Mouse (Mus musculus): ENCODE measurements around the gene Slc25a47. TPM values are rescaled to one million over a fixed set of nuclear protein-coding genes. Genes with fewer than 3 reads are reported as not detected.

Gene Slc25a47
- total and polyA plus RNA-seq, 2 experiments from 2014 or later: 10.9 to 12.3 TPM

DNA sequence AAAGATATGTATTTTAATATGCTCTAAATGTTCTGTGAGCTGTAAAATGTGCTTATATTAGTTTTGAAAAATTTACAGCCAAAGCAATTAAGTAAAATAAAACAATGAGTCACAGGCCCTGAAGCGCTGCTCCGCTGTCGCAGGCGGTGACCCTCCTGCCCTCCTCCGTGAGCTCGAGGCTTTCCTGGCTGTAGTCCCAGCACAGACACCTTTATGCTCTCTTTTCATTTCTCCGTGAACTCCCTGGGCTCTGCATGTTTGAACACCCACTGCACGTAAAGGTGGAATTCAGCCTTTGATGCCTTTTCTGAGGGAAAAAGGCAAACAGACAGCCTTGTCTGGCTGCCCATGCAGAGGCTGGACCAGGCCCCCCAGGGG is 68.4 kb downstream of the Slc25a47 start:
- no peak for TF ChIP-seq CTCF (IDR thresholded peaks at IDR 0.05; ENCODE audit: low read depth)
- ATAC-seq: no peak
- no peak overlapping the region for H3K9ac ChIP-seq
- H3K27me3 ChIP-seq (ENCODE audit: insufficient read depth, low read length): no peaks in the 10 kb centered on the region
- WGBS: 33% methylated on average over 8 of the region's 8 CpGs
- H3K36me3 ChIP-seq (ENCODE audit: insufficient read depth): peaks cover 5% of the 10 kb centered on the region; the same call in 1 of the 2 replicates
- no peak for DNase-seq
- H3K4me2 ChIP-seq (ENCODE audit: low read depth): no peak overlapping the region
- H3K4me3 ChIP-seq (ENCODE audit: low read depth, low read length): no peak overlapping the region
- no peaks in the 10 kb centered on the region for H3K9me3 ChIP-seq (ENCODE audit: low read length)
- 0 out of 2 replicates have a peak, but pooled peaks cover 8% of the 10 kb centered on the region for H3K4me1 ChIP-seq (ENCODE audit: insufficient read depth)
- no peak overlapping the region for H3K27ac ChIP-seq (ENCODE audit: low read depth, low read length)

DNA sequence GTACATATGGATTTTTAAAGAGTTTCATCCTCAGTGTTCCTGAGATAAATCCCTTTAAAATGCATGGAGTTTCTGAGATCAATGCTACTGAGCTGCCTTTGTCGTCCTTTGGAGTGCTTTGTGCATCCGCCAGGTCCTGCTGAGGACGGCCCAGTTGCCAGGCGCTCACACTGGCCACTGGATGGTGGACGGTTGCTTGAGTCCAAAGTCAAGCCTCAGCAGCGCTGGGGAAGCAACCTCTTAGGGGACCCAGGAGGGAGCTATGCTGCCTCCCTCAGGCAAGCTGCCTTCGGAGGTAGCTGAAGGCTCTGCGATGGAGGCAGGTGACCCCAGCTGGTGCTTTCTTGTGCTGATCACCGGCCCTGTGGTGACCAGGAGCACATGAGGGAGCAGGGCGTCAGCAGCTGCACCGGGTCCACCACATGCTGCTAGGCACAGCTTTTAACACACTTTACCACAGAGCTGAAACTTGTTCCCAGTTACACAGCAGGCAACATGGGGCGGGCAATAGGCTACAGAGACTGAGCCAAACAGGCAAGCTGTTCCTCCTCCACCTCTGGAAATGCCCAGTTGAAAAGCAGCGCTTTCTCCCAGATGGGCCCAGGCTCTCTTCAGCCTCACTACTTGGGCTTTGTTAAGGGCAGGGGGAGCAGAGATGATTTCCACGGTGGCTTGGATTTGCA is 69.9 kb downstream of the Slc25a47 start:
- 0 out of 2 replicates have a peak, but pooled peaks cover 8% of the 10 kb centered on the region for H3K4me1 ChIP-seq (ENCODE audit: insufficient read depth)
- no peak for ATAC-seq
- TF ChIP-seq CTCF (IDR thresholded peaks at IDR 0.05; ENCODE audit: low read depth): no peak
- DNase-seq: no peak
- H3K27ac ChIP-seq (ENCODE audit: low read depth, low read length): no peak overlapping the region
- no peaks in the 10 kb centered on the region for H3K36me3 ChIP-seq (ENCODE audit: insufficient read depth)
- no peaks in the 10 kb centered on the region for H3K9me3 ChIP-seq (ENCODE audit: low read length)
- no peak overlapping the region for H3K4me3 ChIP-seq (ENCODE audit: low read depth, low read length)
- H3K4me2 ChIP-seq (ENCODE audit: low read depth): no peak overlapping the region
- H3K27me3 ChIP-seq (ENCODE audit: insufficient read depth, low read length): no peaks in the 10 kb centered on the region
- 33% methylated on average over 14 of the region's 14 CpGs for WGBS
- no peak overlapping the region; the same call in 1 of the 2 replicates for H3K9ac ChIP-seq

DNA sequence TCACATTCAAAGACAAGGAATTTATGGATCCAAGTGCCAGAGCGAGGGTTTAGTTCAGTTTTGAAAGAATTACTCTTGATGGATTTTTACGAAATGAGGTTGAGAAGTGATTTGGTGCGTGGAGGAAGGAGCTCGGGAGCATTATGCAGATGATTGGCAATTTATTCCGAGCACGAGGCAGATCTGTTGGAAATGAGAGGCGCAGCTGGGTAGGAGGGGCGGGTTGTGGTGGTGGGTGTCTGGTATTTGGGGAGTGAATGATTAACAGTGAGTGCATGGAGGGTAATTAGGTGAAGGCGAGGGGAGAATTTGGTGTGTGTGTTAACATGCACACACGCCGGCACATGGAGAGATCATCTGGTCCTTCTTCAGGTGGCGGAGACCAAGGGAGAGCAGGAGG is 70.6 kb downstream of the Slc25a47 start:
- Histone ChIP-seq H3K4me1 (ENCODE audit: insufficient read depth) (0 out of 2 replicates have a peak, but pooled peaks cover 8% of the 10 kb centered on the region), H3K4me2 (ENCODE audit: low read depth) (no peak overlapping the region; the same call in 1 of the 2 replicates), H3K4me3 (ENCODE audit: low read depth, low read length) (no peak overlapping the region), H3K36me3 (ENCODE audit: insufficient read depth) (no peaks in the 10 kb centered on the region), H3K9me3 (ENCODE audit: low read length) (no peaks in the 10 kb centered on the region), H3K27me3 (ENCODE audit: insufficient read depth, low read length) (no peaks in the 10 kb centered on the region), H3K9ac (no peak overlapping the region), H3K27ac (ENCODE audit: low read depth, low read length) (no peak overlapping the region)
- WGBS: 42% methylated on average over 12 of the region's 12 CpGs
- DNase-seq: no peak
- no peak for TF ChIP-seq CTCF (IDR thresholded peaks at IDR 0.05; ENCODE audit: low read depth)
- ATAC-seq: peak; percentile 16; the same call in 1 of the 2 replicates

MicroRNA genes within 50 kb of the gene (microRNA counts, 519-probe panel; counts per million panel counts)
- not detected for microRNA mmu-miR-345-3p
- microRNA mmu-miR-345-5p: 4,057 counts per million, percentile 47 among the panel's probes with 10 or more counts

Small RNA genes within 50 kb of the gene (microRNA-seq; reads per million reads assigned to microRNA genes)
- 113 to 156 reads per million in 2 experiments for gene Mir345

Other genes with a start within 250 kb of the Slc25a47 start
- gene Degs2, start 133.7 kb upstream of the Slc25a47 start, total RNA-seq (2014; rRNA removed): 0.15 TPM in 1 of 2 replicates, not detected in the other
- gene Degs2, start 133.7 kb upstream of the Slc25a47 start, polyA plus RNA-seq (2015; fragmentation: Nextera tagmentation; extraction: Ambion mirVana): 0.50 and 0.88 TPM in 2 replicates
- 31.9 and 33.8 TPM in 2 replicates for gene Yy1, start 43.1 kb upstream of the Slc25a47 start, total RNA-seq (2014; rRNA removed)
- 7.4 and 8.8 TPM in 2 replicates for gene Yy1, start 43.1 kb upstream of the Slc25a47 start, polyA plus RNA-seq (2015; fragmentation: Nextera tagmentation; extraction: Ambion mirVana)
- 17.4 and 19.5 TPM in 2 replicates for gene Slc25a29, start 163 bp upstream of the Slc25a47 start, total RNA-seq (2014; rRNA removed)
- gene Slc25a29, start 163 bp upstream of the Slc25a47 start, polyA plus RNA-seq (2015; fragmentation: Nextera tagmentation; extraction: Ambion mirVana): 18.7 and 21.4 TPM in 2 replicates
- 6.2 and 12.4 TPM in 2 replicates for gene Wdr25, start 57.6 kb downstream of the Slc25a47 start, total RNA-seq (2014; rRNA removed)
- gene Wdr25, start 57.6 kb downstream of the Slc25a47 start, polyA plus RNA-seq (2015; fragmentation: Nextera tagmentation; extraction: Ambion mirVana): 4.6 and 5.3 TPM in 2 replicates
- 91.6 and 92.5 TPM in 2 replicates for gene Wars, start 58.1 kb downstream of the Slc25a47 start, total RNA-seq (2014; rRNA removed)
- gene Wars, start 58.1 kb downstream of the Slc25a47 start, polyA plus RNA-seq (2015; fragmentation: Nextera tagmentation; extraction: Ambion mirVana): 99.8 and 108 TPM in 2 replicates
- 50.2 and 61.2 TPM in 2 replicates for gene Begain, start 232.2 kb downstream of the Slc25a47 start, total RNA-seq (2014; rRNA removed)
- 20.8 and 25.9 TPM in 2 replicates for gene Begain, start 232.2 kb downstream of the Slc25a47 start, polyA plus RNA-seq (2015; fragmentation: Nextera tagmentation; extraction: Ambion mirVana)

All from forebrain, postnatal 0 days (tissue).